Mouse (Mus musculus): ENCODE data around the gene Khdc4. TPM values are rescaled to one million over a fixed set of nuclear protein-coding genes. Genes with fewer than 3 reads are reported as not detected.
"Not testable (repeated sequence)": the region's sequence is repeated elsewhere in the genome, so short reads cannot be mapped to it uniquely, and the experiment has no call there.

Gene Khdc4
- polyA plus RNA-seq, 1 experiment from 2014 or later: 61.1 TPM

DNA sequence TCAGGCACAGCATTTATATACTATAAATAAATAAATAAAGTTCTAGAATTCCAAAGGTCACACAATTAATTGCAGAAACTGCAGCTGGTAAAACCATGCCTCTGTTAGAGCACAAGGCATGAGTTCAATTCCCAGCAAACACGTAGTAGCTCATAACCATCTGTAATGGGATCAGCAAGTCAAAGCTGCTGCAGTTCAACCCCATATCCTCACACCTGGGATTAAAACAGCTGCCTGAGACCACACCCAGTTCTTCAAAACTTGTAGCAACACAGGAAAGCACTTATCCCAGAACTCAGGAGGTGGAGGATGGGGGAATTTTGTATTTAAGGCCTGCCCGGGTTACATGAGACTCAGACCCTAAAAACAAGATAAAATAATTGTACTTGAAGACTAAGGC, 29.1 kb downstream of the Khdc4 start:
- peaks cover 14% of the 10 kb centered on the region; the same call in 1 of the 2 replicates for H3K36me3 ChIP-seq (ENCODE audit: control insufficient read depth, insufficient read depth, low read length)
- 73% methylated on average over 2 of the region's 2 CpGs for WGBS

DNA sequence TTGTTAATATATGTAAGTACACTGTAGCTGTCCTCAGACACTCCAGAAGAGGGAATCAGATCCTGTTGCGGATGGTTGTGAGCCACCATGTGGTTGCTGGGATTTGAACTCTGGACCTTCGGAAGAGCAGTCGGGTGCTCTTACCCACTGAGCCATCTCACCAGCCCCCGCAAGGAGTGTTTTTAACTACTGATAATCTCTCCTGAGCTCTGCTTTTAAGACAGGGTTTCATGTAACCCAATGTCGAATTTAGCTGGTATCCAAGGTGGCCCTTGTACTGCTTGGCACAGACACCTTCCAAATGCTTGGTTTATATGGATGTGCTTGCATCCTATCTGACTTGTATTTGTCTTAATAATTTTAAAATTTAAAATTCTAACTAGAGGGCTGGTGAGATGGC, 30.1 kb downstream of the Khdc4 start:
- H3K9ac ChIP-seq (ENCODE audit: low read depth, low read length); H3K27ac ChIP-seq (ENCODE audit: low read length); ATAC-seq; H3K27me3 ChIP-seq (replicated peaks; ENCODE audit: control insufficient read depth, insufficient read depth, low read length); H3K4me2 ChIP-seq (ENCODE audit: low read depth, low read length); H3K4me3 ChIP-seq (ENCODE audit: low read length); H3K9me3 ChIP-seq (ENCODE audit: control insufficient read depth, low read length): not testable (repeated sequence)
- Histone ChIP-seq H3K36me3 (ENCODE audit: control insufficient read depth, insufficient read depth, low read length) (0 out of 2 replicates have a peak, but pooled peaks cover 15% of the 10 kb centered on the region), H3K4me1 (ENCODE audit: control insufficient read depth, insufficient read depth, low read length) (peaks cover 14% of the 10 kb centered on the region)
- WGBS: 87% methylated on average over 5 of the region's 5 CpGs

More for the DNA sequence above, 29.1 kb downstream of the Khdc4 start:
- no peak for ATAC-seq
- Histone ChIP-seq H3K9me3 (ENCODE audit: control insufficient read depth, low read length) (no peaks in the 10 kb centered on the region), H3K27ac (ENCODE audit: low read length) (no peak overlapping the region), H3K4me2 (ENCODE audit: low read depth, low read length) (no peak overlapping the region), H3K27me3 (replicated peaks; ENCODE audit: control insufficient read depth, insufficient read depth, low read length) (no peaks in the 10 kb centered on the region), H3K4me3 (ENCODE audit: low read length) (no peak overlapping the region), H3K9ac (ENCODE audit: low read depth, low read length) (no peak overlapping the region), H3K4me1 (ENCODE audit: control insufficient read depth, insufficient read depth, low read length) (peaks cover 14% of the 10 kb centered on the region)

DNA sequence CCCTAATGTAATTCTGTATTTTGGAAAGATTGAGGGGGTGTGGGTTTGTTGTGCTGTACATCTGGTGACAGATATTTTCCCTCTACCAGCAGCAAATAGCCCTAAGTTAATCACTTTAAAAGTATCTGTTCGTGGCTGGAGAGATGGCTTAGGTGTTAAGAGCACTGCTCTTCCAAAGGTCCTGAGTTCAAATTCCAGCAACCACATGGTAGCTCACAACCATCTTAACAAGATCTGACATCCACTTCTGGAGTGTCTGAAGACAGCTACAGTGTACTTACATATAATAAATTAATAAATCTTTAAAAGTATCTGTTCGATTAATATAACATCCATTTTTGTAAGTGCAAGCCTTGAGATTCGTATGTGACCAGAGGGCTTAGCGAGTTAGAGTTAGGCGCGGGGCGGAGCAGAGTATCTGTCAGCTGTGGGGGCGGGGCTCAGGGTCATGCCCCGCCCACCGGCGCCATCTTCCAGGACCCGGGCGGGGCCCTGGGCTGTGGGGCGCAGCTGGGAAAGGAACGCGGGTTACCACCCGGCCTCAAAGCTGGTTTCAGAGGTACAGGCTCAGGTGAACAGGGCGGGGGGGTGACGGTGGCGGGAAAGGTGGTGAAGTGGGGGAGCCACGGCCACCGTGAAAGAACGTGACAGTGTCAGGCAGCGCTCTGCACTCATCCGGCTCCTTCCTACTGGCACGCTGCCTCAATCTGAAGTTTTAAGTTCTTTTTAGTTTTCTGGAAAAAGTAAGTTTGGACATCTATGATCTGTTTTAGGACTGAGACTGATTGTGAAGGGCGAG, 31.0 kb downstream of the Khdc4 start, which contains the start of gene Rit1:
TSS of gene Rit1 (plus strand) at position 440 of the 799 bp plus-strand sequence.
- WGBS: 2% methylated on average over 27 of the region's 27 CpGs
- Histone ChIP-seq H3K4me2 (ENCODE audit: low read depth, low read length) (peak within 1 kb of the TSS; percentile 81), H3K4me3 (ENCODE audit: low read length) (peak within 1 kb of the TSS; percentile 77), H3K27ac (ENCODE audit: low read length) (peak within 1 kb of the TSS; percentile 80), H3K9ac (ENCODE audit: low read depth, low read length) (peak within 1 kb of the TSS; percentile 77), H3K27me3 (replicated peaks; ENCODE audit: control insufficient read depth, insufficient read depth, low read length) (no peaks in the 10 kb centered on the region), H3K9me3 (ENCODE audit: control insufficient read depth, low read length) (no peaks in the 10 kb centered on the region), H3K36me3 (ENCODE audit: control insufficient read depth, insufficient read depth, low read length) (0 out of 2 replicates have a peak, but pooled peaks cover 17% of the 10 kb centered on the region), H3K4me1 (ENCODE audit: control insufficient read depth, insufficient read depth, low read length) (peaks cover 14% of the 10 kb centered on the region)
- ATAC-seq: peak; percentile 97

DNA sequence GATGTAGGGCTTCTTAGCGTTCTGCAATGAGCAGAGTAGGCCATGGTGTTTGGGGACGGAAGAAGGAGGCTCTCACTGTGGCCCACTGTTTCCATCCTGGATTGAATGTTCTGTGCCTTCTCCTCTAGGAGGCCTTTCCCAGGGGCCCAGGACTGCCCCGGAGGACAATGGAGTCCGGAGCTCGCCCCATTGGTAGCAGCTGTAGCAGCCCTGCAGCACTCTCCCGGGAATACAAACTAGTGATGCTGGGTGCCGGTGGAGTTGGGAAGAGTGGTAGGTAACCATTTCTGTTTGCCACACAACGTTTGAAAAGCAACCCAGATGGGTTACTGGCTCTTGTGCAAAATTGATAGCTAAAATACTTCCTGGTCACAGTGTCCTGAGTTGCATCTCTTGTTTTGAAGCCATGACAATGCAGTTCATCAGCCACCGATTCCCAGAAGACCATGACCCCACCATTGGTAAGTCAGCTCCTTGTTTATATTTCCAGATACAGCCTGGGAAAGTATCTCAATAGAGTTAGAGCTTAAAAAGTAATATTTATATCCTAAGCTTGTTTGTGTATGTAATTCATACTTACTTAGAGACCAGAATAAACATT, 31.7 kb downstream of the Khdc4 start:
- H3K4me2 ChIP-seq (ENCODE audit: low read depth, low read length): peak overlapping the region; percentile 81
- H3K9me3 ChIP-seq (ENCODE audit: control insufficient read depth, low read length): no peaks in the 10 kb centered on the region
- H3K27ac ChIP-seq (ENCODE audit: low read length): peak overlapping the region; percentile 80
- ATAC-seq: peak; percentile 80
- peak overlapping the region; percentile 77 for H3K4me3 ChIP-seq (ENCODE audit: low read length)
- 5% methylated on average over 9 of the region's 9 CpGs for whole genome bisulfite sequencing
- peaks cover 17% of the 10 kb centered on the region; the same call in 1 of the 2 replicates for H3K36me3 ChIP-seq (ENCODE audit: control insufficient read depth, insufficient read depth, low read length)
- no peaks in the 10 kb centered on the region for H3K27me3 ChIP-seq (replicated peaks; ENCODE audit: control insufficient read depth, insufficient read depth, low read length)
- peaks cover 14% of the 10 kb centered on the region for H3K4me1 ChIP-seq (ENCODE audit: control insufficient read depth, insufficient read depth, low read length)
- peak overlapping the region; percentile 77 for H3K9ac ChIP-seq (ENCODE audit: low read depth, low read length)

DNA sequence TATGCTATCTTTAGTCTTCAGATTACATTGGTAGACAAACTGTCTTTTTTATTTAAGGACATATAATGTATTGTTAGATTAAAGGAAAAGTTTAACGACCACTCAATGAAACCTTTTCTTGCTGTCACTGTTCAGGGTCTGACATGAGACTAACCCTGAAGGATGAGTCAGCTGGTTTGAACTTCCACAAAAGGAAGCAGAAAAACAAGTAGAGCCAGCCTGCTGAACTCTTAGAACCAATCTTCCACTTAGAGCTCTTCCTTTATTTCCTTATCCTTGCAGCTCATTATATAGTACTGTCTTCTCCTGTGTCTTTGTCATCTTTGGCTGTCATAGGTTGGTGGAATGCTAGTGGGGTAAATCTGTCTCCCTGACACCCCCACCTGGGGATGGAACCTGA, 32.2 kb downstream of the Khdc4 start:
- Histone ChIP-seq H3K9me3 (ENCODE audit: control insufficient read depth, low read length) (no peaks in the 10 kb centered on the region), H3K36me3 (ENCODE audit: control insufficient read depth, insufficient read depth, low read length) (peaks cover 17% of the 10 kb centered on the region; the same call in 1 of the 2 replicates), H3K4me1 (ENCODE audit: control insufficient read depth, insufficient read depth, low read length) (peaks cover 14% of the 10 kb centered on the region), H3K9ac (ENCODE audit: low read depth, low read length) (no peak overlapping the region), H3K4me2 (ENCODE audit: low read depth, low read length) (peak overlapping the region; percentile 21), H3K27me3 (replicated peaks; ENCODE audit: control insufficient read depth, insufficient read depth, low read length) (no peaks in the 10 kb centered on the region), H3K27ac (ENCODE audit: low read length) (no peak overlapping the region), H3K4me3 (ENCODE audit: low read length) (peak overlapping the region; percentile 8)
- 24% methylated on average over 1 of the region's 1 CpGs for WGBS
- ATAC-seq: no peak

DNA sequence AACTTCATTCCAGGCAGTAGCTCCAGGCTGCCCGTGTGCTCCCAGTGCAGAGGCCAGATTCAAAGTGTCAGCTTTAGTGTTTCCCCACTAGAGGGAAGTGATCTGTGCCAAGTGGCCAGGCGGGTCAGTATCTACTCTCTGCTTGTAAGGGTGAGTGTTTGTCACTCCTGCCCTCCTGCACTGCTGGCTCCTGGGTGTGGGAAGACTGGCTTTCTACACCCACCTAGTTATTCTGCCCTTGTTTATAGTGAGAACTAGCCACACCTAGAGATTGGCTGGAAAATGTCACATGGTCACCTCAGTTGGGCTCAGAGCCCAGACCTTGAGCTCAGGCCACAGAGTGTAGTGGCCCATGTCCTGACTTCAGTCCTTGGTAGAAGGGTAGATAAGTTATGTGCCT, 33.5 kb downstream of the Khdc4 start:
- H3K4me3 ChIP-seq (ENCODE audit: low read length): no peak overlapping the region
- H3K36me3 ChIP-seq (ENCODE audit: control insufficient read depth, insufficient read depth, low read length): peaks cover 16% of the 10 kb centered on the region
- no peak overlapping the region for H3K9ac ChIP-seq (ENCODE audit: low read depth, low read length)
- peaks cover 14% of the 10 kb centered on the region for H3K4me1 ChIP-seq (ENCODE audit: control insufficient read depth, insufficient read depth, low read length)
- 72% methylated on average over 2 of the region's 2 CpGs for WGBS
- H3K27me3 ChIP-seq (replicated peaks; ENCODE audit: control insufficient read depth, insufficient read depth, low read length): no peaks in the 10 kb centered on the region
- H3K4me2 ChIP-seq (ENCODE audit: low read depth, low read length): no peak overlapping the region
- no peaks in the 10 kb centered on the region for H3K9me3 ChIP-seq (ENCODE audit: control insufficient read depth, low read length)
- peak overlapping the region; percentile 19 for H3K27ac ChIP-seq (ENCODE audit: low read length)
- ATAC-seq: peak; percentile 27

DNA sequence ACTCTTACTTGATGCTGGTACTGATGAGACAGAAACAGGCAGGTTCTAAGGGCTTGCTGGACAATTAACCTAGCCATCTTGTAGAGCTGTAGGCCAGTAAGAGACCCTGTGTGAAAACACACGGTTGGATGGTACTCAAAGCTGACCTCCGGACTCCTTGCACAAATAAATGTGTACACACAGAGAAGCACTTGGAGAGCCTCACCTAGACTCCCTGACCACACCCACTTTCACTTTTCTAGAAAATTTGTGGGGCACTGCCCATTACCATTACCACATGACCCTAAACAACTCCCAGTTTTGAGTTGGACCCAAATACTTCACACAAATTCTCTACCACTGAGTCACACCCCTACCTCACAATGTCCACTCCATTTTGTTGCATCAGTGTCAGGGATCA, 51.0 kb downstream of the Khdc4 start:
- no peaks in the 10 kb centered on the region for H3K9me3 ChIP-seq (ENCODE audit: control insufficient read depth, low read length)
- H3K4me2 ChIP-seq (ENCODE audit: low read depth, low read length): no peak overlapping the region
- ATAC-seq: peak; percentile 46; the same call in 1 of the 2 replicates
- no peak overlapping the region for H3K27ac ChIP-seq (ENCODE audit: low read length)
- H3K4me1 ChIP-seq (ENCODE audit: control insufficient read depth, insufficient read depth, low read length): no peaks in the 10 kb centered on the region
- no peak overlapping the region for H3K9ac ChIP-seq (ENCODE audit: low read depth, low read length)
- WGBS: 67% methylated on average over 2 of the region's 2 CpGs
- 0 out of 2 replicates have a peak, but pooled peaks cover 2% of the 10 kb centered on the region for H3K36me3 ChIP-seq (ENCODE audit: control insufficient read depth, insufficient read depth, low read length)
- H3K4me3 ChIP-seq (ENCODE audit: low read length): no peak overlapping the region
- no peaks in the 10 kb centered on the region for H3K27me3 ChIP-seq (replicated peaks; ENCODE audit: control insufficient read depth, insufficient read depth, low read length)

DNA sequence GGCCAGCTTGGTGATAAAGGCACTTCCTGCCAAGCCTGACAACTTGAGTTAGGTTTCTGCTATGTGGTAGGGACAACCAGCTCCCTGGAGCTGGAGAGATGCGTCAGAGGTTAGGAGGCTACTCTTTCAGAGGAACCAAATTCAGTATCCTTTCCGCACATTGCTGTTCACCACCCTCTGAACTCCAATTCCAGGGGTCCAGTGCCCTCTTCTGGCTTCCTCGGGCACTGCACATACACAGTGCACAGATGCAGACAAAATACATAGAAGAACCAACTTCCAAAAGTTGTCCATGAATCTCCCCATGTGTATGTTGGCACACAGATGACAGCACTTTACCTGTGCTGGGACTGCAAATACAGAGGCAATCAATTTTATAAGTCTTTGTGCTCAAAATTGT, 53.0 kb downstream of the Khdc4 start:
- Histone ChIP-seq H3K9ac (ENCODE audit: low read depth, low read length) (no peak overlapping the region), H3K36me3 (ENCODE audit: control insufficient read depth, insufficient read depth, low read length) (no peaks in the 10 kb centered on the region), H3K27ac (ENCODE audit: low read length) (no peak overlapping the region), H3K4me2 (ENCODE audit: low read depth, low read length) (no peak overlapping the region), H3K9me3 (ENCODE audit: control insufficient read depth, low read length) (no peaks in the 10 kb centered on the region), H3K27me3 (replicated peaks; ENCODE audit: control insufficient read depth, insufficient read depth, low read length) (no peaks in the 10 kb centered on the region), H3K4me1 (ENCODE audit: control insufficient read depth, insufficient read depth, low read length) (no peaks in the 10 kb centered on the region), H3K4me3 (ENCODE audit: low read length) (no peak overlapping the region)
- 53% methylated on average over 3 of the region's 3 CpGs for WGBS
- no peak for ATAC-seq

DNA sequence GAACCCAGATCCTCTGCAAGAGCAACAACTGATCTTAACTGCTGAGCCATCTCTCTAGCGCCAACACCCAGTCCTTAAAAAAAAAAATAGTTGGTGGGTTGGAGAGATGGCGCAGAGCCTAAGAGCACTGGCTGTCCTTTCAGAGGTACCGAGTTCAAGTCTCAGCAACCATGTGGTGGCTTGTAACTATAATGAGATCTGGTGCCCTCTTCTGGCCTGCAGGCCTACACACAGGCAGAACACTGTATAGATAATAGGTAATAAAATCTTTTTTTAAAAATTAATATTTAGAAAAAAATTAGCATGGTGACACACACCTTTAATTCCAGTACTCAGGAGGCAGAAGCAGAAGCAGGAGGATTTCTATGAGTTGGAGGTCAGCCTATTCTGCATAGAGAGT, 54.5 kb downstream of the Khdc4 start:
- 97% methylated on average over 3 of the region's 3 CpGs for WGBS
- no peak overlapping the region for H3K9ac ChIP-seq (ENCODE audit: low read depth, low read length)
- no peaks in the 10 kb centered on the region for H3K27me3 ChIP-seq (replicated peaks; ENCODE audit: control insufficient read depth, insufficient read depth, low read length)
- 0 out of 2 replicates have a peak, but pooled peaks cover under 1% of the 10 kb centered on the region for H3K36me3 ChIP-seq (ENCODE audit: control insufficient read depth, insufficient read depth, low read length)
- no peak overlapping the region for H3K27ac ChIP-seq (ENCODE audit: low read length)
- no peaks in the 10 kb centered on the region for H3K4me1 ChIP-seq (ENCODE audit: control insufficient read depth, insufficient read depth, low read length)
- H3K9me3 ChIP-seq (ENCODE audit: control insufficient read depth, low read length): no peaks in the 10 kb centered on the region
- H3K4me3 ChIP-seq (ENCODE audit: low read length): no peak overlapping the region
- H3K4me2 ChIP-seq (ENCODE audit: low read depth, low read length): no peak overlapping the region
- ATAC-seq: no peak

Measured in intestine, embryonic 16.5 days (tissue).